Mouse (Mus musculus) limb, embryonic 14.5 days (tissue): Measurements from ENCODE around the gene Luzp1. TPM values are rescaled to one million over a fixed set of nuclear protein-coding genes. Genes with fewer than 3 reads are reported as not detected.

Experiments
- ATAC-seq: fragments of 200-750 bp; cut with Nextera tagmentation; 2 replicates; pipeline ENCODE4 v1.8.0; 2017; ENCODE audit warnings: low read depth, moderate number of reproducible peaks, moderate TSS enrichment; ENCODE audit not compliant: low FRiP score
- DNase-seq: peaks from one replicate; pipeline ENCODE4 v3.0.0-alpha.2; 2015; ENCODE audit warnings: low spot score
- H3K27ac ChIP-seq: fragments of 300-500 bp; sonication (generic); replicated peaks from 2 replicates; pipeline ENCODE4 v1.5.1; 2014; ENCODE audit warnings: low read depth, mild to moderate bottlenecking, low read length, moderate library complexity, mixed read lengths
- H3K27me3 ChIP-seq: fragments of 300-500 bp; sonication (generic); 2 replicates; pipeline ENCODE4 v1.6.1; 2014; ENCODE audit warnings: low read length, mixed read lengths; ENCODE audit not compliant: control insufficient read depth, insufficient read depth
- H3K36me3 ChIP-seq: fragments of 300-500 bp; sonication (generic); 2 replicates; pipeline ENCODE4 v1.6.1; 2014; ENCODE audit warnings: mild to moderate bottlenecking, low read length, moderate library complexity, mixed read lengths; ENCODE audit not compliant: control insufficient read depth, insufficient read depth
- H3K4me1 ChIP-seq: fragments of 300-500 bp; sonication (generic); 2 replicates; pipeline ENCODE4 v1.6.1; 2014; ENCODE audit warnings: antibody characterized with exemption, low read length, mixed read lengths; ENCODE audit not compliant: control insufficient read depth, insufficient read depth
- H3K4me2 ChIP-seq: fragments of 300-500 bp; sonication (generic); replicated peaks from 2 replicates; pipeline ENCODE4 v1.6.1; 2014; ENCODE audit warnings: low read depth, mild to moderate bottlenecking, low read length, moderate library complexity; ENCODE audit not compliant: severe bottlenecking
- H3K4me3 ChIP-seq: fragments of 300-500 bp; sonication (generic); replicated peaks from 2 replicates; pipeline ENCODE4 v1.5.1; 2014; ENCODE audit warnings: low read length
- H3K9ac ChIP-seq: fragments of 300-500 bp; sonication (generic); 2 replicates; pipeline ENCODE4 v1.6.1; 2014; ENCODE audit warnings: mild to moderate bottlenecking, low read depth, low read length, moderate library complexity; ENCODE audit not compliant: severe bottlenecking
- H3K9me3 ChIP-seq: fragments of 300-500 bp; sonication (generic); 2 replicates; pipeline ENCODE4 v1.6.1; 2016; ENCODE audit warnings: low read length; ENCODE audit not compliant: control insufficient read depth
- POLR2A ChIP-seq: fragments of 200-500 bp; IDR thresholded peaks from 2 replicates; pipeline ENCODE4 v1.8.0; 2012; ENCODE audit warnings: inconsistent platforms, mild to moderate bottlenecking, moderate library complexity, borderline replicate concordance; ENCODE audit not compliant: insufficient read depth, insufficient read length; ENCODE audit errors: extremely low read depth
- WGBS: fragments of 180-500 bp; shearing (Covaris S2); extraction: QIAGEN DNeasy Blood & Tissue Kit; methylation state at CpG from one replicate; pipeline ENCODE4 v1.1.7; 2014; 5-methylcytosine and 5-hydroxymethylcytosine counted together
- polyA plus RNA-seq, 2 experiments: library from polyadenylated mRNA; depleted of rRNA in 1 of 2; stranded (reverse) in 1 of 2; unstranded in 1 of 2; fragments of >200 nt; fragmentation: Nextera tagmentation in 1 of 2; extraction: Ambion mirVana in 1 of 2; gene quantifications; 2 replicates each; pipeline versions ENCODE4 v1.2.1 to v1.2.3; 2012 to 2014

Gene Luzp1
- polyA plus RNA-seq, 2 experiments: 21.8 to 112 TPM

- Histone ChIP-seq H3K9me3 (no peaks in the 10 kb centered on the region), H3K27ac (no peak overlapping the region), H3K9ac (no peak overlapping the region), H3K4me2 (no peak overlapping the region), H3K27me3 (no peaks in the 10 kb centered on the region), H3K4me1 (no peaks in the 10 kb centered on the region), H3K36me3 (no peaks in the 10 kb centered on the region), H3K4me3 (no peak overlapping the region)
- ATAC-seq: no peak
- WGBS: 89% methylated on average over 5 of the region's 5 CpGs
- no peak for DNase-seq
- TF ChIP-seq POLR2A: no peak
These were observed 19.8 kb upstream of the Luzp1 start for GRCm38 (mm10) chr4:136449795-136450194.

- Histone ChIP-seq H3K36me3 (no peaks in the 10 kb centered on the region), H3K27me3 (no peaks in the 10 kb centered on the region), H3K9me3 (no peaks in the 10 kb centered on the region), H3K9ac (no peak overlapping the region), H3K4me3 (no peak overlapping the region), H3K4me2 (no peak overlapping the region), H3K4me1 (no peaks in the 10 kb centered on the region), H3K27ac (no peak overlapping the region)
- ATAC-seq (no peak), DNase-seq (no peak)
- WGBS: 74% methylated on average over 4 of the region's 4 CpGs
- no peak for TF ChIP-seq POLR2A
These were observed 19.3 kb upstream of the Luzp1 start for GRCm38 (mm10) chr4:136450271-136450670.

- H3K9ac ChIP-seq: no peak overlapping the region
- no peak overlapping the region for H3K4me2 ChIP-seq
- H3K36me3 ChIP-seq: no peaks in the 10 kb centered on the region
- no peaks in the 10 kb centered on the region for H3K9me3 ChIP-seq
- H3K4me3 ChIP-seq: no peak overlapping the region
- no peak for TF ChIP-seq POLR2A
- ATAC-seq (no peak), DNase-seq (no peak)
- no peak overlapping the region for H3K27ac ChIP-seq
- 10% methylated on average over 6 of the region's 6 CpGs for WGBS
- no peaks in the 10 kb centered on the region for H3K27me3 ChIP-seq
- no peaks in the 10 kb centered on the region for H3K4me1 ChIP-seq
These were observed 18.0 kb upstream of the Luzp1 start for GRCm38 (mm10) chr4:136451564-136451963.

GRCm38 (mm10) chr4:136452286-136452685 lies 17.3 kb upstream of the Luzp1 start:
- H3K9me3 ChIP-seq: no peaks in the 10 kb centered on the region
- no peak for ATAC-seq
- no peak overlapping the region for H3K4me3 ChIP-seq
- H3K36me3 ChIP-seq: no peaks in the 10 kb centered on the region
- no peak for DNase-seq
- 78% methylated on average over 3 of the region's 3 CpGs for WGBS
- no peak for TF ChIP-seq POLR2A
- no peak overlapping the region for H3K4me2 ChIP-seq
- H3K27me3 ChIP-seq: no peaks in the 10 kb centered on the region
- H3K9ac ChIP-seq: no peak overlapping the region
- H3K27ac ChIP-seq: no peak overlapping the region
- H3K4me1 ChIP-seq: no peaks in the 10 kb centered on the region

- Histone ChIP-seq H3K27me3 (no peaks in the 10 kb centered on the region), H3K4me1 (no peaks in the 10 kb centered on the region), H3K36me3 (no peaks in the 10 kb centered on the region), H3K9ac (no peak overlapping the region), H3K27ac (no peak overlapping the region), H3K4me3 (no peak overlapping the region), H3K9me3 (no peaks in the 10 kb centered on the region), H3K4me2 (no peak overlapping the region)
- TF ChIP-seq POLR2A: no peak
- DNase-seq (no peak), ATAC-seq (no peak)
- 19% methylated on average over 5 of the region's 5 CpGs for WGBS
These were observed 16.8 kb upstream of the Luzp1 start for GRCm38 (mm10) chr4:136452792-136453191.

- ATAC-seq: peak; percentile 59; the same call in 1 of the 2 replicates
- H3K36me3 ChIP-seq: no peaks in the 10 kb centered on the region
- H3K9me3 ChIP-seq: no peaks in the 10 kb centered on the region
- peak; percentile 91 for DNase-seq
- WGBS: 2% methylated on average over 10 of the region's 10 CpGs
- H3K27me3 ChIP-seq: no peaks in the 10 kb centered on the region
- peak overlapping the region; percentile 22 for H3K4me3 ChIP-seq
- H3K4me2 ChIP-seq: peak overlapping the region; percentile 39
- peak; percentile 29; the same call in 1 of the 2 replicates for TF ChIP-seq POLR2A
- no peak overlapping the region for H3K27ac ChIP-seq
- no peaks in the 10 kb centered on the region for H3K4me1 ChIP-seq
- no peak overlapping the region for H3K9ac ChIP-seq
These were observed 14.7 kb upstream of the Luzp1 start for GRCm38 (mm10) chr4:136454850-136455260.
